Mouse (Mus musculus) lung, embryonic 14.5 days (tissue): ENCODE data around the gene Cdkn1c. TPM values are rescaled to one million over a fixed set of nuclear protein-coding genes. Genes with fewer than 3 reads are reported as not detected.

Experiments used
- ATAC-seq: fragments of 200-750 bp; cut with Nextera tagmentation; 2 replicates; pipeline ENCODE4 v1.8.0; 2017; ENCODE audit warnings: mild to moderate bottlenecking, moderate TSS enrichment, moderate library complexity; ENCODE audit not compliant: insufficient read depth
- DNase-seq: peaks from one replicate; pipeline ENCODE4 v3.0.0-alpha.2; 2015
- H3K27ac ChIP-seq: fragments of 300-500 bp; sonication (generic); 2 replicates; pipeline ENCODE4 v1.5.1; 2014; ENCODE audit warnings: low read depth, mild to moderate bottlenecking, moderate library complexity
- H3K27me3 ChIP-seq: fragments of 300-500 bp; sonication (generic); 2 replicates; pipeline ENCODE4 v1.6.1; 2014; ENCODE audit warnings: low read length, control low read depth; ENCODE audit not compliant: insufficient read depth
- H3K36me3 ChIP-seq: fragments of 300-500 bp; sonication (generic); 2 replicates; pipeline ENCODE4 v1.6.1; 2014; ENCODE audit warnings: control low read depth; ENCODE audit not compliant: insufficient read depth
- H3K4me1 ChIP-seq: fragments of 300-500 bp; sonication (generic); 2 replicates; pipeline ENCODE4 v1.6.1; 2014; ENCODE audit warnings: antibody characterized with exemption, control low read depth; ENCODE audit not compliant: insufficient read depth
- H3K4me2 ChIP-seq: fragments of 300-500 bp; sonication (generic); 2 replicates; pipeline ENCODE4 v1.6.1; 2014; ENCODE audit warnings: mild to moderate bottlenecking
- H3K4me3 ChIP-seq: fragments of 300-500 bp; sonication (generic); 2 replicates; pipeline ENCODE4 v1.5.1; 2014; ENCODE audit warnings: low read depth, low read length
- H3K9ac ChIP-seq: fragments of 300-500 bp; sonication (generic); 2 replicates; pipeline ENCODE4 v1.6.1; 2014
- H3K9me3 ChIP-seq: fragments of 300-500 bp; sonication (generic); 2 replicates; pipeline ENCODE4 v1.6.1; 2016; ENCODE audit warnings: low read depth, low read length, control low read depth
- CTCF ChIP-seq: IDR thresholded peaks from 2 replicates; pipeline ENCODE4 v1.5.1; 2016; ENCODE audit warnings: antibody characterized with exemption, low read depth
- WGBS: fragments of 180-500 bp; shearing (Covaris S2); extraction: QIAGEN DNeasy Blood & Tissue Kit; methylation state at CpG from one replicate; pipeline ENCODE4 v1.1.7; 2014; 5-methylcytosine and 5-hydroxymethylcytosine counted together
- polyA plus RNA-seq: library from polyadenylated mRNA; unstranded; fragments of >200 nt; fragmentation: Nextera tagmentation; extraction: Ambion mirVana; gene quantifications from 2 replicates; pipeline ENCODE4 v1.2.1, GENCODE M21; 2014

Cdkn1c gene
- polyA plus RNA-seq, 1 experiment from 2014 or later = 596 TPM

- DNase-seq = peak; percentile 54
- 1% methylated on average over 63 of the region's 63 CpGs for WGBS
Observed at GRCm38 (mm10) chr7:143437894-143438581, 22.8 kb downstream of the Cdkn1c start.

GRCm38 (mm10) chr7:143437231-143437893, 23.5 kb downstream of the Cdkn1c start:
- Histone ChIP-seq H3K36me3 (no peaks in the 10 kb centered on the region), H3K4me2 (peak overlapping the region; percentile 93), H3K9me3 (no peaks in the 10 kb centered on the region), H3K27me3 (no peaks in the 10 kb centered on the region), H3K4me3 (peak overlapping the region; percentile 46), H3K27ac (peak overlapping the region; percentile 4; the same call in 1 of the 2 replicates), H3K4me1 (peaks cover 4% of the 10 kb centered on the region; the same call in 1 of the 2 replicates), H3K9ac (peak overlapping the region; percentile 81)
- WGBS = 21% methylated on average over 18 of the region's 18 CpGs
- TF ChIP-seq CTCF = no peak
- DNase-seq (peak; percentile 20), ATAC-seq (peak; percentile 39; the same call in 1 of the 2 replicates)

More at GRCm38 (mm10) chr7:143437894-143438581, 22.8 kb downstream of the Cdkn1c start:
- Histone ChIP-seq H3K4me1 (peaks cover 4% of the 10 kb centered on the region; the same call in 1 of the 2 replicates), H3K36me3 (no peaks in the 10 kb centered on the region), H3K27me3 (peaks cover 5% of the 10 kb centered on the region; the same call in 1 of the 2 replicates), H3K4me3 (peak overlapping the region; percentile 46), H3K9me3 (no peaks in the 10 kb centered on the region), H3K9ac (peak overlapping the region; percentile 81), H3K4me2 (peak overlapping the region; percentile 93), H3K27ac (peak overlapping the region; percentile 4; the same call in 1 of the 2 replicates)
- no peak for TF ChIP-seq CTCF
- ATAC-seq = peak; percentile 48; the same call in 1 of the 2 replicates

DNA sequence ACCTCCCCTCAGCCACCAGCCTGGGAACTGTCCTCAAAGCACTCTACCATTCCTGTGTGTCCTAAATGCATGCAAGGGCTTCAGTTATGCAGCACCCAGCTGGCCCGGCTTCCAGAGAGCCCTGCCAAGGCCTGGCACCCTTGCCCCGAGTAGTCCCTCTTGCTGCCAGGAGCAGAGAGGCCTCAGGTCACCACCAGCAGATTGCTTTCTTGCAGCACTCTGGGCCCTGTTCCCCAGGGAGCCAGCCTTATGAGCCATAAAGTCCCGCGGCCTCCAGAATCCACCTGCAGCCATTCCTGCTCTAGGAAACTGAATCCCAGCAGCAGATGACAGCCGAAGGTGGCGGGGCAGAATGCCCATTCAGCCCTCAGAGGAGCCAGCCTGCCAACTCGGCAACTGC, 27.5 kb downstream of the Cdkn1c start:
- no peak overlapping the region for H3K4me3 ChIP-seq
- no peaks in the 10 kb centered on the region for H3K9me3 ChIP-seq
- DNase-seq (no peak), ATAC-seq (no peak)
- H3K4me2 ChIP-seq = no peak overlapping the region
- no peaks in the 10 kb centered on the region for H3K36me3 ChIP-seq
- no peaks in the 10 kb centered on the region for H3K27me3 ChIP-seq
- no peak overlapping the region for H3K9ac ChIP-seq
- WGBS = 76% methylated on average over 7 of the region's 7 CpGs
- H3K4me1 ChIP-seq = peaks cover 4% of the 10 kb centered on the region; the same call in 1 of the 2 replicates
- TF ChIP-seq CTCF = no peak
- H3K27ac ChIP-seq = no peak overlapping the region

GRCm38 (mm10) chr7:143432631-143433030, 28.2 kb downstream of the Cdkn1c start:
- Histone ChIP-seq H3K36me3 (no peaks in the 10 kb centered on the region), H3K9me3 (no peaks in the 10 kb centered on the region), H3K4me1 (peaks cover 4% of the 10 kb centered on the region; the same call in 1 of the 2 replicates), H3K27ac (no peak overlapping the region), H3K4me2 (no peak overlapping the region), H3K27me3 (no peaks in the 10 kb centered on the region), H3K9ac (no peak overlapping the region), H3K4me3 (no peak overlapping the region)
- WGBS = 84% methylated on average over 1 of the region's 1 CpGs
- no peak for TF ChIP-seq CTCF
- ATAC-seq (no peak), DNase-seq (no peak)

GRCm38 (mm10) chr7:143428814-143429499, 31.9 kb downstream of the Cdkn1c start:
- WGBS = 51% methylated on average over 2 of the region's 2 CpGs

GRCm38 (mm10) chr7:143428142-143428813, 32.6 kb downstream of the Cdkn1c start:
- WGBS = 59% methylated on average over 23 of the region's 23 CpGs
- peak; percentile 67; the same call in 1 of the 2 replicates for ATAC-seq

More at GRCm38 (mm10) chr7:143428814-143429499, 31.9 kb downstream of the Cdkn1c start:
- Histone ChIP-seq H3K9ac (peak overlapping the region; percentile 21; the same call in 1 of the 2 replicates), H3K36me3 (no peaks in the 10 kb centered on the region), H3K27ac (no peak overlapping the region), H3K27me3 (no peaks in the 10 kb centered on the region), H3K4me1 (no peaks in the 10 kb centered on the region), H3K9me3 (no peaks in the 10 kb centered on the region), H3K4me2 (no peak overlapping the region), H3K4me3 (no peak overlapping the region)
- DNase-seq (peak; percentile 22), ATAC-seq (no peak)
- no peak for TF ChIP-seq CTCF

More at GRCm38 (mm10) chr7:143428142-143428813, 32.6 kb downstream of the Cdkn1c start:
- peak; percentile 52 for DNase-seq
- H3K4me2 ChIP-seq = no peak overlapping the region
- no peaks in the 10 kb centered on the region for H3K9me3 ChIP-seq
- no peaks in the 10 kb centered on the region for H3K36me3 ChIP-seq
- peak overlapping the region; percentile 21; the same call in 1 of the 2 replicates for H3K9ac ChIP-seq
- TF ChIP-seq CTCF = no peak
- H3K4me1 ChIP-seq = no peaks in the 10 kb centered on the region
- H3K27ac ChIP-seq = no peak overlapping the region
- H3K27me3 ChIP-seq = no peaks in the 10 kb centered on the region
- H3K4me3 ChIP-seq = no peak overlapping the region
